Mouse (Mus musculus) intestine, embryonic 14.5 days (tissue): ENCODE measurements around the gene Ptpa. TPM values are rescaled to one million over a fixed set of nuclear protein-coding genes. Genes with fewer than 3 reads are reported as not detected.
A peak's percentile ranks its signal among the peaks of the same experiment; 100 is the strongest.

ENCODE experiments used
- ATAC-seq: fragments of 200-750 bp; cut with Nextera tagmentation; replicated peaks from 2 replicates; pipeline ENCODE4 v1.8.0; 2017; ENCODE audit warnings: low read depth, moderate number of reproducible peaks, moderate TSS enrichment, moderate library complexity; ENCODE audit not compliant: low FRiP score, low TSS enrichment
- DNase-seq: peaks from one replicate; pipeline ENCODE4 v3.0.0-alpha.2; 2018; ENCODE audit warnings: low spot score
- H3K27ac ChIP-seq: fragments of 300-500 bp; sonication (generic); 2 replicates; pipeline ENCODE4 v1.5.1; 2014; ENCODE audit warnings: low read depth, mild to moderate bottlenecking, control low read depth
- H3K27me3 ChIP-seq: fragments of 300-500 bp; sonication (generic); replicated peaks from 2 replicates; pipeline ENCODE4 v1.6.1; 2014; ENCODE audit warnings: low read length, control low read depth; ENCODE audit not compliant: control insufficient read depth, insufficient read depth
- H3K36me3 ChIP-seq: fragments of 300-500 bp; sonication (generic); 2 replicates; pipeline ENCODE4 v1.6.1; 2014; ENCODE audit warnings: low read length, control low read depth; ENCODE audit not compliant: control insufficient read depth, insufficient read depth
- H3K4me1 ChIP-seq: fragments of 300-500 bp; sonication (generic); replicated peaks from 2 replicates; pipeline ENCODE4 v1.6.1; 2014; ENCODE audit warnings: low read length, control low read depth, mixed read lengths; ENCODE audit not compliant: control insufficient read depth, insufficient read depth
- H3K4me2 ChIP-seq: fragments of 300-500 bp; sonication (generic); 2 replicates; pipeline ENCODE4 v1.6.1; 2014; ENCODE audit warnings: low read length
- H3K4me3 ChIP-seq: fragments of 300-500 bp; sonication (generic); 2 replicates; pipeline ENCODE4 v1.5.1; 2014; ENCODE audit warnings: low read depth, low read length, control low read depth, mixed read lengths
- H3K9ac ChIP-seq: fragments of 300-500 bp; sonication (generic); 2 replicates; pipeline ENCODE4 v1.6.1; 2014; ENCODE audit warnings: mild to moderate bottlenecking, low read length
- H3K9me3 ChIP-seq: fragments of 300-500 bp; sonication (generic); 2 replicates; pipeline ENCODE4 v1.6.1; 2016; ENCODE audit warnings: low read length, control low read depth; ENCODE audit not compliant: control insufficient read depth
- WGBS: fragments of 180-500 bp; shearing (Covaris S2); extraction: QIAGEN DNeasy Blood & Tissue Kit; methylation state at CpG from one replicate; pipeline ENCODE4 v1.1.7; 2014; 5-methylcytosine and 5-hydroxymethylcytosine counted together
- polyA plus RNA-seq: library from polyadenylated mRNA; unstranded; fragments of >200 nt; fragmentation: Nextera tagmentation; extraction: Ambion mirVana; gene quantifications from 2 replicates; pipeline ENCODE4 v1.2.1, GENCODE M21; 2014

Ptpa gene
- polyA plus RNA-seq, 1 experiment from 2014 or later, result 76.6 TPM

DNA sequence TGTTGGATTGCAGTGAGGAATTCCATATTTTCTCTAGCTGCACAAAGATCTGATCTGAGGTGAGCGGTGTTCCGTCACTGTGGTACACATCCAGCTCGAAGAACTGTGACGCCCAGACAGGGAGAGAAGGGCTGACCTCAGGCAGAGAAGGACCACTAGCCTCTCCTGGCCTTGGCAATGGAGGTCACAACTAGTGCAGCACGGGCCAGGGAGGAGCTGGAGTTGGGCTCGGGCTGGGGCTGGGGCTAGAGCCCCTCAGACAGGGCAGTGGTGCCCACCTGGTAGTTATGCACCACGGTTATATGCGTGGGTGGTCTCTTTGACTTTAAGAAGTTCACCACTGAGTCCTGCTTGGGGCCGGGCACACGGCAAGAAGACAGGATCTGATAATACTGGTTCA, 8.1 kb upstream of the Ptpa start:
- H3K4me1 ChIP-seq, result no peaks in the 10 kb centered on the region
- H3K9me3 ChIP-seq, result no peaks in the 10 kb centered on the region
- 90% methylated on average over 10 of the region's 10 CpGs for WGBS
- H3K27ac ChIP-seq, result no peak overlapping the region
- no peak for DNase-seq
- H3K4me2 ChIP-seq, result no peak overlapping the region
- no peak overlapping the region for H3K4me3 ChIP-seq
- H3K9ac ChIP-seq, result no peak overlapping the region
- no peak for ATAC-seq
- no peaks in the 10 kb centered on the region for H3K27me3 ChIP-seq
- H3K36me3 ChIP-seq, result peaks cover 19% of the 10 kb centered on the region

DNA sequence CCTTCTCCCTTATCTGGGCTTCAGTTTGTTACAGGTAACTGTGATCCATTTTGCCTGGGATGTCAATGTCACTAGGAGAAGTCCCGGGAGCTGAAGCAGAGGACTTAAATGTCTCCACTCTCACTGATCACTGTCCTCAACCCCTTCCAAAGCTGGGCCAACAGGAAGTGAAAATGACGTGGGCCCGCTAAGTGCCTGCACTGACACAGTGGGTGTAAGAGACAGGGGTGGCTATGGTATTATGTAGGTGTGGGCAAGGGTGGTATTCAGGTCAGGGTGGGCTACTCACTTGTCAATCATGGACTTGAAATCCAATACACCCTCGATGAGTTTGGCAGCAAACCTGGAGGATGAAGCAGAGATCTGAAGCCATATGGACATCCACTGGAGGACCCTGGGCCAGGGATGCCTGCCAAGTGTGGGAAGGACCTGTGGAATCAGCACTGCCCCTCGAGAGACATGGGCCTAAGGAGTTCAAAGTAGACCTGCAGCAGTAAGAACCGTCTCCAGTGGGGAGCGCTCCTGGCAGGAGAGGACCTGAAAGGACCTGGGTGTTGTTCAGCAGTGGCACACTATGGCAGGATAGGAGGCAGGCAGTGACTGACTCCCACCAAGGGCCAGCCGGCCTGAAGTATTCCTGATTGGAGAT, 7.3 kb upstream of the Ptpa start:
- no peak for ATAC-seq
- no peak overlapping the region for H3K4me2 ChIP-seq
- 86% methylated on average over 8 of the region's 8 CpGs for WGBS

DNA sequence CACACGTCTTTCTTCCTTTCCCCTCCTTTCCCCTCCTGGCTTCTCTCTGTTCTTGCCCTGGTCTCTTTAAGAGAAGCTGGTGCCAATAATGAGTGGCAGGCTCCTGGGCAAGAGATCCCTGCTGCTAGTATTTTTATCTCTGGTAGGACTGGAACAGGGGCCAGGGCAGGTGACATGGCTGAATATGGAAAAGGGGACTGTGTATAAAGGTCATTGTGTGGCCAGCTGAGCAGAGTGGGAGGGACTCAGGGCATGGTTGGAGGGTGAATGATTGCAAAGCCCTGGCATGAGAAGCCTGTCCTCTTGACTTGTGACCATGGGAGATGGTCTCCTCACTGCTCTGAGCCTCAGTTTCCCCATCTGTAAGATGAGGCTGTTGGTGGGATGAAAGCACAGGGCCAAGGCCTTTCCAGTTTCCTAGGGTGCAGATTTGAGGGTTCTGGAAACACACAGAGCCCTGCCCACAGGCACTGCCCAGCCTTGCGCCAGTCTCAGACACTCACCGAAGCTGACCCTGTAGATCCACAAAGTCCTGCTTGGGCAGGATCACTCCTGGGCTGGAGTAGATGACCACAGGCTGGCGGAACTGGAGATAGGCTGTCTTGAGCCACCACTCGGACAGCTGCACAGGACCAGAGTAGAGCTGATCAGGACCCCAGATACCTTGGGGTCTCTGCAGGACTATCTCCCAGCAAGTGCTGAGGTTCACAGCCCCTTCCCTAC, 6.2 kb upstream of the Ptpa start:
- no peaks in the 10 kb centered on the region for H3K27me3 ChIP-seq
- ATAC-seq (no peak), DNase-seq (no peak)
- no peak overlapping the region for H3K4me2 ChIP-seq
- no peak overlapping the region for H3K27ac ChIP-seq
- H3K9me3 ChIP-seq, result no peaks in the 10 kb centered on the region
- peaks cover 11% of the 10 kb centered on the region for H3K36me3 ChIP-seq
- H3K9ac ChIP-seq, result no peak overlapping the region
- peaks cover 2% of the 10 kb centered on the region; the same call in 1 of the 2 replicates for H3K4me1 ChIP-seq
- H3K4me3 ChIP-seq, result no peak overlapping the region
- 82% methylated on average over 5 of the region's 5 CpGs for WGBS

More for the DNA sequence above, 7.3 kb upstream of the Ptpa start:
- DNase-seq, result no peak
- no peaks in the 10 kb centered on the region for H3K4me1 ChIP-seq
- no peak overlapping the region for H3K27ac ChIP-seq
- H3K9me3 ChIP-seq, result no peaks in the 10 kb centered on the region
- no peak overlapping the region for H3K9ac ChIP-seq
- no peak overlapping the region for H3K4me3 ChIP-seq
- peaks cover 14% of the 10 kb centered on the region for H3K36me3 ChIP-seq
- no peaks in the 10 kb centered on the region for H3K27me3 ChIP-seq

DNA sequence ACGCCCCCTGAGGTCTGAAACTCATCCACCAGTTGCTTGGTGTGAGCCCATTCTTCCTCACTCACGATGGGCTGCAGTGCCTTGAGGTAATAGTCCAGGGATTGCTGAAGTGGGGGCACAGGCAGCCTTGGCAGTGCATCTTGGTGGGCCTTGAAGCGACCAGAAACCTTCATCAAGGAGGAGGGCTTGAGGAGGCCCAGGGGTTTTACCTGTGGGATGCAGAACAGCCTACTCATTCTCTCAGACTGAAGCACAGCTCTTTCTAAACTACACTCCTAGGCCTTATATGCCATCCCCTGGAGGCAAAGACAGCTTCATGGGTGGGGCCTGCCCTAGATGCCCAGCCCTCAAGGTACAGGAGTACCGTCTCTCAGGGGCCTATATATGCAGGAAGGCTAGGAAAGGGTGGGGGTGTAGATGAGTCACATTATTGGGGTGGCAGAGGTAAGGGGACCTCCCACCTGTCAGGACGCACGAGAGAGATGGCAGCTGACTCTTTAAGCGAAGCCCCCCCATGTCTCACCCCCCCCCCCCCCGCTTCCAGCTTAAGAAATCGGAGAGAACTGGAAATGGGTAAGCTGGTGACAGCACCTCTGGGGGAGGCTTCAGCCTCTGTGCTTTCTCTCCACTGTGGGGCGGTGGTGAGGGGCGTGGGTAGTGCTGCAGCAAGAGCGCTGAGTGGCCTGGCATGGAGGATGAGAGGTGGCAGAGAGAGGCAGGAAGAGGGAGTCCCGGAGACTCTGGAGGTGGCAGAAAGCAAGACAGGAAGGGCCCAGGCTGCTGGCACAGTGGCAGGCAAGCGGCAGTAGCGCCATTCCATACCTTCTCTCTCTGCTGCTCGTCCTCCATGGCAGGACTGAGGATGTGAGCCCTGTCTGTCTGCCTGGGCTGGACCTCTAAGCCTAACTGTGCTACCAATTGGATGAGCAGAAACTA, 2.5 kb upstream of the Ptpa start:
- WGBS, result 79% methylated on average over 16 of the region's 16 CpGs
- Histone ChIP-seq H3K36me3 (peaks cover 15% of the 10 kb centered on the region), H3K27ac (no peak overlapping the region), H3K9ac (no peak overlapping the region), H3K4me2 (no peak overlapping the region), H3K4me3 (no peak overlapping the region), H3K9me3 (no peaks in the 10 kb centered on the region), H3K27me3 (no peaks in the 10 kb centered on the region), H3K4me1 (peaks cover 14% of the 10 kb centered on the region)
- ATAC-seq (no peak), DNase-seq (no peak)

DNA sequence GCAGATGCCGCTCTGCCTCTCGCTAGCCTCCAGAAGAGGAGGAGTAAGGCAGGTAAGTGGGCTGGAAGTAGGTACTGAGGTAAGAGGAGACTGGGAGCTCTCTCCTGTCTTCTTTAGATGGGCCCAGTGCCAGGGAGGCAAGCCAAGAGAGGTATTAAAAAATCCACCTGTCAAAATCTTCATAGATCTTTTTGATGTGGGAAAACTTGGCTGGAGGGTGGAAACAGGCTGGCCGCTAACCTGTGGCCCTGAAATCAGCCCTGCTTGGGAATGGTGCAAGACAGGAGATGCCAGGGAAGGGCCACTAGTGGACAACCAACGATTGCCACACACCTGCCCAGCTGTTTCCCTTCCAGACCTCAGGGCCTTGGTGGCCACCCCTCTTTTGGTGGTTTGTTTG, 1.7 kb upstream of the Ptpa start:
- H3K4me3 ChIP-seq, result no peak overlapping the region
- H3K9me3 ChIP-seq, result no peaks in the 10 kb centered on the region
- no peak for DNase-seq
- H3K4me1 ChIP-seq, result peaks cover 22% of the 10 kb centered on the region
- H3K4me2 ChIP-seq, result no peak overlapping the region
- H3K27me3 ChIP-seq, result no peaks in the 10 kb centered on the region
- H3K27ac ChIP-seq, result no peak overlapping the region
- 84% methylated on average over 4 of the region's 4 CpGs for WGBS
- no peak for ATAC-seq
- H3K9ac ChIP-seq, result no peak overlapping the region
- H3K36me3 ChIP-seq, result peaks cover 11% of the 10 kb centered on the region

DNA sequence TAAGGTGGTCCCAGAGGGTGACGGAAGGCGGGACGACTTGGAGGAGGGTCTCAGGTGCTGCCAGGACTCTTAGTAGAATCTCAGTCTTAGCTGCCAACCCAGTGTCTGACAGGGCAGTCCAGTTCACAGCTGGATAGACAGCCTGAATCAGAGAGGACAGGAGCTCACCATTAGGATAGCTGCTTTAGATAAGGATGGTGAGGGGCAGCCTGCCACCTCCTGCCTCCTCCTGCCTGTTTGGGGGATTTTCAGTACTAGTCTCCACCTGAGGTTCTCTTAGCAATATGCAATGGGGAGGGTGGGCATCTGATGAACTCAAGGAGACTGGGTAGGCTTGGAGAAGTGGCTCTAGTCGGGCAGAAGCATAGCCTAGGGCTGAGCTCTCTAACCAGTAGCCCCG, 1.2 kb upstream of the Ptpa start:
- DNase-seq (peak; percentile 57), ATAC-seq (no peak)
- Histone ChIP-seq H3K9me3 (no peaks in the 10 kb centered on the region), H3K36me3 (peaks cover 9% of the 10 kb centered on the region), H3K9ac (no peak overlapping the region), H3K27me3 (no peaks in the 10 kb centered on the region), H3K4me1 (peaks cover 26% of the 10 kb centered on the region), H3K27ac (no peak overlapping the region), H3K4me3 (peak overlapping the region; percentile 67), H3K4me2 (peak overlapping the region; percentile 85)
- WGBS, result 51% methylated on average over 5 of the region's 5 CpGs

DNA sequence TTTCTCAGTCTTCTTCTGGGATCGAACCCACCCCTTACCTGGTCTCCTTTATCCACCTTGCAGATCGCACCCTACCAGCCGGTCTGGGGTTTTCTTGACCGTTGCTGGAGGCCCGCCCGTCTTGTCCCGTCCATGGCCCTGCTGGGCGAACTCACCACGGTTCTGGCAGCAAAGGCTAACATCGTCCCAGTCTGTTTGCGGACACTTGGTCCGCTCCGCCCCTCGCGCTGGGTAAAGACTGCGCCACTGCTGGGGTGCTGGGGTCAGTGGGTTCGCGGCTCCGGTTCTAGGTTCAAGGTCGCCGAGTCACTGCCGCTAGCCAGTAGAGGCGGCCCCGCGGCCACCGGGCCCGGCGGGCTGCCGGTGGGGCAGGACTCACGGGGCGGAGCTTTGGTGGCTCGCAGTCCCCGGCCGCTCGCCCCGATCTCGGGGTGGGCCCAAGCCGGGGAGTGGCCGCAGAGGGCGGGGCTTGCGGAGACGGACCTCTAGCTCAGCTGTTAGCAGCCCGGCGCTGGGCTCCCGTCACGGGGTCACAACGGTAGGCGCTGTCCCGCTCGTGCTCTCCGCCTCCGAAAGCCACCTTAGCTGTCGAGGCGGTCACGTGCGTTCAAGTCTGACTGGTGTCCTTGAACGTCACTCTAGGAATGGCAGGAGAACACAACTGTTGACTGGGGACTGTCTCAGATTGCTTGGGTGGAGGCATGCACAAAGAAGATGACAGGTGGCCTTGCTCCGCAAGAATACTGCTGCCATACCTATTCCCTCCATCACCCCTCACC, 493 bp upstream of the Ptpa start, which contains the start of gene Crat:
Crat (minus strand) TSS at position 657 of the 779 bp plus-strand sequence.
- Histone ChIP-seq H3K27me3 (no peaks in the 10 kb centered on the region), H3K36me3 (0 out of 2 replicates have a peak, but pooled peaks cover 6% of the 10 kb centered on the region), H3K9me3 (no peaks in the 10 kb centered on the region), H3K4me1 (peaks cover 26% of the 10 kb centered on the region), H3K27ac (peak within 1 kb of the TSS; percentile 95), H3K4me2 (peak within 1 kb of the TSS; percentile 85), H3K9ac (peak within 1 kb of the TSS; percentile 85), H3K4me3 (peak within 1 kb of the TSS; percentile 67)
- WGBS, result 1% methylated on average over 57 of the region's 58 CpGs
- DNase-seq, result peak; percentile 82
- peak; percentile 93 for ATAC-seq

DNA sequence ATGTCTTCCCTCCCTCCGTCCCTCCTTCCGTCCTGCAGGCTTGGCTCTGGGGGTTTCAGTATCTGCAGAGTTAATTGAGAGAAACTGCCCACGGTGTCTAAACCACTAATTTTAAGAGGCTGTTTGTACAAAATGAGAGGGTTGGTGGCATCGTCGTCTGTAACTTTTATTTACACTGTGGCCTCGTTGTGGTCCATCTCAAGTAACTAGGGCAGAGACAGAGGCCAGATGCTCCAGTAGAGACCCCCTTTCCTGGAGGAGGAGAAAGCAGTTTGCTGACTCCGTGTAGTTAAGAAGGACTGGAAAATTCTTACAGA, 768 bp downstream of the Ptpa start:
- Histone ChIP-seq H3K4me1 (peaks cover 26% of the 10 kb centered on the region), H3K4me3 (peak overlapping the region; percentile 67), H3K9ac (peak overlapping the region; percentile 85), H3K27ac (peak overlapping the region; percentile 95), H3K36me3 (0 out of 2 replicates have a peak, but pooled peaks cover 9% of the 10 kb centered on the region), H3K9me3 (no peaks in the 10 kb centered on the region), H3K4me2 (peak overlapping the region; percentile 85), H3K27me3 (no peaks in the 10 kb centered on the region)
- ATAC-seq (no peak), DNase-seq (no peak)
- WGBS, result under 1% methylated on average over 7 of the region's 7 CpGs
